Mouse (Mus musculus) hindbrain, embryonic 11.5 days (tissue): Measurements from ENCODE around the gene Gm3448. TPM values are rescaled to one million over a fixed set of nuclear protein-coding genes. Genes with fewer than 3 reads are reported as not detected.
"Not testable (repeated sequence)": the region's sequence is repeated elsewhere in the genome, so short reads cannot be mapped to it uniquely, and the experiment has no call there.

Source experiments
- ATAC-seq: fragments of 200-750 bp; cut with Nextera tagmentation; 2 replicates; pipeline ENCODE4 v1.8.0; 2017; ENCODE audit warnings: mild to moderate bottlenecking, moderate TSS enrichment, moderate library complexity; ENCODE audit not compliant: low FRiP score
- DNase-seq: peaks from one replicate; pipeline ENCODE4 v3.0.0-alpha.2; 2015; ENCODE audit warnings: low spot score
- H3K27ac ChIP-seq: fragments of 300-500 bp; sonication (generic); 2 replicates; pipeline ENCODE4 v1.5.1; 2014; ENCODE audit warnings: mild to moderate bottlenecking, low read depth, low read length
- H3K27me3 ChIP-seq: fragments of 300-500 bp; sonication (generic); 2 replicates; pipeline ENCODE4 v1.6.1; 2014; ENCODE audit warnings: mild to moderate bottlenecking, low read length, moderate library complexity, mixed read lengths; ENCODE audit not compliant: control insufficient read depth, insufficient read depth
- H3K36me3 ChIP-seq: fragments of 300-500 bp; sonication (generic); 2 replicates; pipeline ENCODE4 v1.6.1; 2014; ENCODE audit warnings: mild to moderate bottlenecking, low read length, moderate library complexity, mixed read lengths; ENCODE audit not compliant: control insufficient read depth, insufficient read depth
- H3K4me1 ChIP-seq: fragments of 300-500 bp; sonication (generic); replicated peaks from 2 replicates; pipeline ENCODE4 v1.6.1; 2014; ENCODE audit warnings: low read length, mixed read lengths; ENCODE audit not compliant: control insufficient read depth, insufficient read depth
- H3K4me2 ChIP-seq: fragments of 300-500 bp; sonication (generic); replicated peaks from 2 replicates; pipeline ENCODE4 v1.6.1; 2014; ENCODE audit warnings: mild to moderate bottlenecking, low read depth, low read length
- H3K4me3 ChIP-seq: fragments of 300-500 bp; sonication (generic); 2 replicates; pipeline ENCODE4 v1.5.1; 2014; ENCODE audit warnings: low read depth, low read length
- H3K9ac ChIP-seq: fragments of 300-500 bp; sonication (generic); 2 replicates; pipeline ENCODE4 v1.6.1; 2014; ENCODE audit warnings: low read depth, low read length
- H3K9me3 ChIP-seq: fragments of 300-500 bp; sonication (generic); 2 replicates; pipeline ENCODE4 v1.6.1; 2016; ENCODE audit warnings: low read length; ENCODE audit not compliant: control insufficient read depth
- WGBS: fragments of 180-500 bp; shearing (Covaris S2); extraction: QIAGEN DNeasy Blood & Tissue Kit; methylation state at CpG from one replicate; pipeline ENCODE4 v1.1.7; 2014; 5-methylcytosine and 5-hydroxymethylcytosine counted together
- polyA plus RNA-seq: library from polyadenylated mRNA; unstranded; fragments of >200 nt; fragmentation: Nextera tagmentation; extraction: Ambion mirVana; gene quantifications from 2 replicates; pipeline ENCODE4 v1.2.1, GENCODE M21; 2014

Gene Gm3448
- polyA plus RNA-seq, 1 experiment from 2014 or later: 6.0 TPM

DNA sequence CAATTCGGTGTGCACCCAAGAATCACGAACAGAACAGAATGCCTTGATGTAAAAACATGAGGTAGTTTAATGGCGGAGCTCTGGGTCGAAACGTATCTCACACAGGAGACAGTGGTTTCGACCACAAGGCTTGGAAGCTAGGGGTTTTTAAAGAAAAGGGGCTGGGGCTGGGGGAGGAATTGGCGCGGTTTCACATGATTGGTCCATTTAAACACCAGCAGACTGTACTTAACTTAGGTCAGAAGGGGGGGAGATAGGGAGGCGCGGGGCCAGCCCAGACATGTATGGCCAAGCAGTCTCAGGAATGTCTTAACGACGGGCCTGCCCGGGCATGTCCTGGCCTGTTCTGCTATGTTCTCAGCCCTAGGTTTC is 12.5 kb upstream of the Gm3448 start:
- WGBS: 92% methylated on average over 9 of the region's 13 CpGs

DNA sequence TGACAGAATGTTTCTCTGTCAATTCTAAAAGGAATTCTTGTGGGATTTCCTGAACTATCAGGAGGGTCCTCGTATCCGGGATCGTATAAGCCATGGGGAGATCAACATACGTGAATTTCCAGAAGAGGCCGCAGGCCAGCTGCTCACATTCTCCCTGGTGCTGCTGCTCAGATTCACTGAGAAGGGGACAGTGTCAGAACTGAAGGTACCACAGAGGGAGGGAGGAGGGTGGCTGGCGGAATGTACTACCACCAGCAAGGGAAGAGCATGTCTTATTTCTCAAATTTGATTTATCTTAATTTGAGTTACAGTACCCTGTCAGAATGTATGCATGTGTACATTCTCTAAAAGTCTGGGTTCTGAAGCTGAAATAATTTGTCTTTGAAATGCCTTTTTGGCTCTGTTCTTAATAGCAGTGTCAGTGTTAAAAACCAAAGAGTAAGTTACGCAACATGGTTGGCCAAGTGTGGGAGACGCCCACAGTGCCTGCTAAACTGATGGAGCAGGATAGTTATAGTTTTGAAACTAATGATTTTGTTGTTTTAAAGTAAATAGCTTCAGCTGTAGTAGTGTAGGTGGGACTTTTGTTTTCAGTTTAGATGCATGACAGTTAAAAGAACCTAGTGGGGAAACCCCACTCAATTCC is 12.0 kb upstream of the Gm3448 start:
- not testable (repeated sequence) for H3K27me3 ChIP-seq, DNase-seq, ATAC-seq, H3K9ac ChIP-seq, H3K4me3 ChIP-seq, H3K4me1 ChIP-seq, H3K27ac ChIP-seq, H3K9me3 ChIP-seq, H3K4me2 ChIP-seq, H3K36me3 ChIP-seq
- 95% methylated on average over 5 of the region's 8 CpGs for WGBS

More for the DNA sequence above, 12.5 kb upstream of the Gm3448 start:
- H3K27ac ChIP-seq, H3K27me3 ChIP-seq, H3K4me1 ChIP-seq, H3K36me3 ChIP-seq, H3K9me3 ChIP-seq, H3K4me3 ChIP-seq, H3K4me2 ChIP-seq, H3K9ac ChIP-seq, DNase-seq, ATAC-seq: not testable (repeated sequence)

DNA sequence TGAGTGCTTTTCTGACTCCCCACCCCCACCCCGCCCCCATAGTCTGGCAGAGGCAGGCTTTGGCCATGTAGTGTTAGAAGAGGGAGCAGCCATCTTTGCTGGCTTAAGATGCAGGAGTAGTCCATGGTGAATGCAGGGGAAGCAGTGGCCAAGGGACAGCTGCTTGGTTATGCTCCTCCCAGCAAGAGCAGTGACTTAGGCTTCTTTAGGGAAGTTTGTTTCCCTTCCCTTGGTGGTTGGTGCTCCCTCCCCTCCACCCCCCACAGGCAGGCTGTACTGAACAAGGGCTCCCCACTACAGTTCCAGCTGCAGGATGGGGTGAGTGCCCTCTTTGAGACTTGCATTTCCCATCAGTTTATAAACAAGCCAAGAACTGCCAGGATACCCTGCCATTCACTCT is 11.4 kb upstream of the Gm3448 start:
- not testable (repeated sequence) for H3K27me3 ChIP-seq

DNA sequence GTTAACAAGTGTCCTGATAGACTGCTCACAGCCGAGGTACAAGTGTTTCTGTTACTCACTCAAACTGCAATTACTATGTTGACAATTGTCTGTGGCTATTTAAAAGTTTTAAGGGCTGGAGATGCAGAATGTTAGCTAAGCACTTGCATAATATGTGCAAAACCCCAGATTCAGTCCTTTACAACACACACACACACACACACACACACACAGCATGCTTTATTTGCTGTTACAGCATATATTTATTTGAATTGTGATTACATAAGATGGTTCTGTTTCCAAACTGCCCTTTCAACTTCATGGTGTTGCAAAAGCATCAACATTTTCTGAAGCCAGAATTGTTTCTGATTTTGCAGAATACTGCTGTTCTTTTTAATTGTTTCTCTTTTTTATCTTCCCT is 9.0 kb upstream of the Gm3448 start:
- DNase-seq, H3K4me1 ChIP-seq, H3K9me3 ChIP-seq, H3K4me2 ChIP-seq, ATAC-seq, H3K9ac ChIP-seq, H3K27me3 ChIP-seq, H3K4me3 ChIP-seq, H3K27ac ChIP-seq, H3K36me3 ChIP-seq: not testable (repeated sequence)
- no CpG with 5 or more reads among the region's 1 CpGs for WGBS

More for the DNA sequence above, 11.4 kb upstream of the Gm3448 start:
- H3K9ac ChIP-seq, H3K27ac ChIP-seq, H3K4me3 ChIP-seq, H3K9me3 ChIP-seq, H3K4me1 ChIP-seq, ATAC-seq, H3K4me2 ChIP-seq, DNase-seq, H3K36me3 ChIP-seq: not testable (repeated sequence)
- WGBS: 60% methylated on average over 1 of the region's 1 CpGs

DNA sequence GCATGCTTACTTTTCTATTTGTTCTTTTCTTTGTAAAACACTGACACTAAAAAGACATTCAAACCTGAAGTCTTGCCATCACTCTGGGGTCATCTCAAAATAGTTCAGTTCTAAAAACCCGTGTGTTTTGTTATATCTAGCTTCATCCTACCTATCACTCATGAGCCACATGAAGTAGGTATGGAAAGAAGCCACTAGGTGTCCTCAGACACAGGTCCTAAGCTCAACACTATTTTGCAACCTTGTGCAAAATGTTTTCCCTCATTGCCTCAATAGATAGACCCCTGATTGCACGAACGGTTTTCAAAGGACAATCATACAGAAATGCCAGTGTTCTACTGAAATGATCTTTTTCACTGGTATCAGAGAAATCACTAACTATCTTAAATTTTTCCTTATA is 882 bp downstream of the Gm3448 start:
- DNase-seq, H3K9me3 ChIP-seq: not testable (repeated sequence)

DNA sequence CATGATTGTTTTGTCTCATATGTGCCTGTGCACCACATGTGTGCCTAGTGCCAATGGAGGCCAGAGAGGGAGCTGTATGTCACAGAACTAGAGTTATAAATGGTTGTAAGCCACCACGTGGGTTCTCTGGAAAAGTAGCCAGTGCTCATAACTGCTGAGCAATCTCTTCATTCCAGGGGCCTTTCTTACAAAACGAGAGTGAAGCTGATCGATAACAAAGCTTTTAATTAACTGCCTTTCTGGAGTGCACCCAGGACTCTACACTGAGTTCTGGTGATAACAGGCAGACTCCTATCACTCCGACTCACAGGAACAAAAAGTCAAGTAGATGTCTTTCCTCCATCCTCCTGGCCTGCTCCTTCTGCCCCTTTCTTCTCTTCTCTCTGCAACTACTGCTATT is 9.9 kb downstream of the Gm3448 start:
- not testable (repeated sequence) for H3K4me3 ChIP-seq, H3K4me2 ChIP-seq, H3K36me3 ChIP-seq, DNase-seq, H3K9ac ChIP-seq, H3K4me1 ChIP-seq, H3K27me3 ChIP-seq, ATAC-seq, H3K27ac ChIP-seq, H3K9me3 ChIP-seq
- no CpG with 5 or more reads among the region's 4 CpGs for WGBS

More for the DNA sequence above, 882 bp downstream of the Gm3448 start:
- H3K4me3 ChIP-seq, ATAC-seq, H3K4me1 ChIP-seq, H3K27me3 ChIP-seq, H3K27ac ChIP-seq, H3K9ac ChIP-seq, H3K4me2 ChIP-seq, H3K36me3 ChIP-seq: not testable (repeated sequence)
- WGBS: no CpG with 5 or more reads among the region's 3 CpGs

DNA sequence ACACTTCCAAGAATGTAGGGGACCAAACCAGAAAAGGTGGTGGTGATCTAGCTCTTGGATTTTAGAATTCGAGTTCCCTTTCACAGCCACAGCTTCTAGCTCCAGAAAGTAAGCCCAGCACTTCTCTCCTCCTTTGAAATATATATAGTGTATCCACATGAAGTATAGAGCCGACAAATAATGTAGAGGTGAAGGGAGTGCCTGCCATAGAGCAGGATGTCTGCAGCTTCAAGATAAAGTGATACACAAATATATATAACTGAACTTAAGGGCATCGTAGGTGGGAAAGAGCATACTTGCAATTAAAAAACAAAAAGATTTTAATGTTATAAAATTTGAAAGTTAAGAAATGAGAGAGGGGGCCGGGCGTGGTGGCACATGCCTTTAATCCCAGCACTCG is 15.8 kb downstream of the Gm3448 start:
- DNase-seq, H3K36me3 ChIP-seq, ATAC-seq, H3K4me1 ChIP-seq, H3K27me3 ChIP-seq, H3K9me3 ChIP-seq, H3K4me3 ChIP-seq, H3K27ac ChIP-seq, H3K4me2 ChIP-seq, H3K9ac ChIP-seq: not testable (repeated sequence)
- WGBS: no CpG with 5 or more reads among the region's 6 CpGs

DNA sequence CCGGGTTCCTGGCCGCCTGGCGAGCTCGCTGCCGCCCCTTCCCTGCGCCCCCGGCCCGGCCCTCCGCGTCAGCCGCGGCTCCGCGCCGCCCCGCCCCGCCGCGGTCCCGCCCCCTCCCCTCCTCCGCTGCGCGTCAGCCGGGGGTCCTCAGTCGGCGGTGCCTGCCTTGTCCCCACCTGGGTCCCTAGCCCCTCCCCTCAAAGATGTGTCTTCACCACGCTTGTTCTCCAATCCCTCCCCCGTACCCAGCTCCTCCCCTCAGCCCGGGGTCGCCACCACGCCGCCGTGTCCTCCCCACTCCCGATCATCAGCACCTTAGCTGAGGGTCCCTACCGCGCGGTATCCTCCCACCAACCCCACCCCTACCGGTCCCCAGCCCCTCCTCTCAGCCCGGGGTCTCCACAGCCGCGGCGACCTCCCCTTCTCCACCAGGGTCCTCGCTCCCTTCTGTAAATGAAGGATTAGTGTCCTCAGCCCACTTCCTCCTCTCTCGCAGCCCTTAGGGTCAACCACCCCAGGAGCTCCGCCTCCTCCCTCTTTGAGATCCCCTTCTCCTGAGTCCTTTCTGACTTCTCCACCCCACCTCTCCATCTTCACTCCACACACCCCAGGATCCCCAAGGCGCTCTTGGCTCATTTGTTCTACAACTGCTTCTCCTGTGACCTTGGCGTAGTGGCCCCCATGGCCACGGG is 16.7 kb downstream of the Gm3448 start:
- ATAC-seq: peak; percentile 93
- not testable (repeated sequence) for H3K9ac ChIP-seq, DNase-seq

DNA sequence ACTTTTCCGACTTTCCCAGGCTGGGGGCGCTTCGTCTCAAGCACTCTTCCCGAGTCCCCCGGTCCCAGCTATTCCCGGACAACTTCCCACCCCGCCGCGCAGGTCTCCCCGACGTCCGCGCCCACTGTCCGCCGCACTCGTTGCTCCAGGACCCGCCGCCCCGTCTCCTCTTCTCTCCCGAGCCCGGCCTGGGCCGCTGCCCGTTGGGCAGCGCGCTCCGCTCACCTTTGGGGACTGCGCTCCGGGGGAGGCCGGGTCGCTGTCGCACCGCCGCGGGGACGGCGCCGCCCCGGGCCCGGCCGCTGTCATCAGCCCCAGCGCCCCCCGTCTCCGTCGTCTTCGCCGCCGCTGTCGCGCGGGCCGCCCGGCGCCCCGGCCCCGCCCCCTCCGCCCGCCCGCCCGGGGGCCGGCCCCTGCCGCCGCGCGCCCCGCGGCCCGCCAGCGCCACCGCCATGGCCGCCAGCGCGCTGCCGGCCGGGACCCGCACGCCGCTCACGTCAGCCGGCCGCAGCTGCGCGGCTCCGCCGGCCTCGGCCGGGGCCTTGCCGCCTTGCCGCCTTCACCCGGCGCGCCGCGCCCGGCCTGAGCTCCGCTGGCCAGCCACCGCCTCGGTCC is 17.4 kb downstream of the Gm3448 start:
- H3K27ac ChIP-seq, H3K9me3 ChIP-seq: not testable (repeated sequence)

More for the DNA sequence above, 16.7 kb downstream of the Gm3448 start:
- no CpG with 5 or more reads among the region's 48 CpGs for WGBS
- H3K4me2 ChIP-seq, H3K36me3 ChIP-seq, H3K27ac ChIP-seq, H3K27me3 ChIP-seq, H3K4me3 ChIP-seq, H3K4me1 ChIP-seq, H3K9me3 ChIP-seq: not testable (repeated sequence)

More for the DNA sequence above, 17.4 kb downstream of the Gm3448 start:
- peak; percentile 75 for ATAC-seq
- H3K27me3 ChIP-seq, H3K4me2 ChIP-seq, DNase-seq, H3K4me1 ChIP-seq, H3K4me3 ChIP-seq, H3K36me3 ChIP-seq, H3K9ac ChIP-seq: not testable (repeated sequence)
- no CpG with 5 or more reads among the region's 97 CpGs for WGBS
